Mouse (Mus musculus) bone marrow macrophage, adult 2 months (primary cell): ENCODE data around the gene Gpatch4. TPM values are rescaled to one million over a fixed set of nuclear protein-coding genes. Genes with fewer than 3 reads are reported as not detected.

Experiments used
- H3K27ac ChIP-seq: 2 replicates; pipeline ENCODE4 v1.5.1; 2012; ENCODE audit warnings: low read depth, low read length; ENCODE audit not compliant: insufficient read depth
- H3K4me1 ChIP-seq: 2 replicates; pipeline ENCODE4 v1.6.1; 2012; ENCODE audit warnings: low read length; ENCODE audit not compliant: control insufficient read depth, insufficient read depth
- H3K4me3 ChIP-seq: 2 replicates; pipeline ENCODE4 v1.5.1; 2012; ENCODE audit warnings: mild to moderate bottlenecking, low read length, moderate library complexity; ENCODE audit not compliant: insufficient read depth
- CTCF ChIP-seq: IDR thresholded peaks from 2 replicates; pipeline ENCODE4 v1.5.1; 2012; ENCODE audit warnings: low read depth, mild to moderate bottlenecking, low read length, moderate library complexity
- POLR2A ChIP-seq: IDR thresholded peaks from 2 replicates; pipeline ENCODE4 v1.6.1; 2012; ENCODE audit warnings: mild to moderate bottlenecking, low read depth, low read length, borderline replicate concordance
- polyA plus RNA-seq: library from polyadenylated mRNA; stranded (reverse); fragments of >200 nt; gene quantifications from 2 replicates; pipeline ENCODE4 v1.2.4, GENCODE M21; 2012; ENCODE audit not compliant: missing spikeins, insufficient read depth, insufficient read length

The Gpatch4 gene
- 7.9 and 8.4 TPM in 2 replicates for polyA plus RNA-seq

DNA sequence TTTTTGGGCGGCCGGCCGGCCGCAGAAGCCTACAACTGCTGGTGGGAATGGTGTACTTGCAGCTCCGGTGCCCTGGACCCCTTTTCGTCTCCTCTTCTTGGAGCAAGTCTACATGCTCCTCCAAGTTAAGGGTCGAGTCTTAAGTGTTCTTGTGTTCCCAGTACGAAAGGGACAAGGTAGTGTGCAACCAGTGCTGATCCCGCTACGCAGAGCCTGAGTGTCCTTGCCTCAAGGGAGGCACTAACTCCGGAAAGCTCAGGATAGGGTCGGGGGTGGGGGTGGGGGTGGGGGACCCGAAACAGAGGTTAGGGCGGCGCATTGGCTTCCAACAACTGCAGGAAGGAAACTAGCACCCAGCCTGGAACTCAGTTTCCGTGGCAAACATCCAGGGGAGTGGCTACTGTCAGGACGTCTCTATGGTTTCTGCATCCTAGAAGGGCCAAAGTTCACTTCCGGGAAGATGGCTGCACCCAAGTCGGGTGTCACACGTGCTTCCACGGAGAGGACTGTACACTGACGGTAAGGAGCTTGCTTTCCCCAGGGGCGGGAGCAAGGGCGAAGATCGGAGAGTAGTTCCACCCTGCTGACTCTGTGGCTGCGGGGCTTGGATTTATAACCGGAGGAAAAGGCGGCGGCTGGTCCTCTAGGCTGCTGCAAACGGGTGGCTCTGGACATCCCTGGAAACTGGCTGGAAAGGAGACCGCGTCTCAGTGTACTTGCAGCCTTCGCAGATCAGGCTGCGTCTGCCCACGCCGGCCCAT, at the start of gene Gpatch4:
Gene Gpatch4, plus strand, starts transcription at position 448 of the 761 bp plus-strand sequence.
- Histone ChIP-seq H3K4me3 (peak within 1 kb of the TSS; percentile 97), H3K4me1 (peaks cover 6% of the 10 kb centered on the region; the same call in 1 of the 2 replicates), H3K27ac (peak within 1 kb of the TSS; percentile 25)
- TF ChIP-seq CTCF (peak; percentile 6; the same call in 1 of the 2 replicates), POLR2A (no peak)

DNA sequence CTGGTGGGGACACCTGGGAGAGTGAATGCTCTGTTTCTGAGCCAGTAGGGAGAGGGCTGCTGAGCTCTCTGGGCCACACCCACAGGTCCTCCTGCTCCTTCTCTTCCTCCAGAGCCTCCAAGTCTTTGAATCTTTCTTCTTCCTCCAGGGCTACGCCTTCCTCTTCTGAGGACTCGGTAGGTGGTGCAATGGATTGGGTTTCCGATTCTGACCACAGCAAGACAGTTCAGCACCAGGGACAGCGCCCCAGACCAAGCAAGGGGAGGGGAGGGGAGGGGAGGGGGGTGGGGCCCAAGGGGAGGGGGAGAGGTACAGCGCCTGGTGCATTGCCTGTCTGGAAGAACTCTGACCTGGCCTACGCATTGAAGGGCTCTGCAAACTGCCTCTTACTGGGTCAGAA, 49.5 kb upstream of the Gpatch4 start:
- Histone ChIP-seq H3K4me1 (peaks cover 2% of the 10 kb centered on the region; the same call in 1 of the 2 replicates), H3K27ac (no peak overlapping the region), H3K4me3 (no peak overlapping the region)
- no peak for TF ChIP-seq CTCF
- TF ChIP-seq POLR2A: no peak

DNA sequence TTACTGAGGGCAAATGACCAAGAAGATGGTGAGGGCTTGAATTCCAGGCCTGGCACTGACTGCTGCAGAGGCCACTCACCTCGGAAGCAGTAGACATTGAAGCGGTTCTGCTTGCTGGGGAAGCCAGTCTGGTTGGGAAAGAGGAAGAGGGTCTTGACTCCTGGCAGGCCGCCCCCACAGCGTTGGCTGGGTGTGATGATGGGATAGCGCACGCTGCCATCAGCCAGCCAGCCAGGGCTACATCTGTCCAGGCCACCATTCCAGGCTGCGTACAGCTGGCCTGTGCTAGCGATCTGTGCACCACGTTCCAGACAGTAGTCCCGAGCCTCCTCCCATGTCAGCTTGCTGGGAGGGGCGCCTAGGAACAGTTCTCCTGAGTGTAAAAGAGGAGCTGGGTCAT, 47.6 kb upstream of the Gpatch4 start:
- TF ChIP-seq POLR2A (no peak), CTCF (no peak)
- Histone ChIP-seq H3K4me3 (no peak overlapping the region), H3K4me1 (no peaks in the 10 kb centered on the region), H3K27ac (no peak overlapping the region)

DNA sequence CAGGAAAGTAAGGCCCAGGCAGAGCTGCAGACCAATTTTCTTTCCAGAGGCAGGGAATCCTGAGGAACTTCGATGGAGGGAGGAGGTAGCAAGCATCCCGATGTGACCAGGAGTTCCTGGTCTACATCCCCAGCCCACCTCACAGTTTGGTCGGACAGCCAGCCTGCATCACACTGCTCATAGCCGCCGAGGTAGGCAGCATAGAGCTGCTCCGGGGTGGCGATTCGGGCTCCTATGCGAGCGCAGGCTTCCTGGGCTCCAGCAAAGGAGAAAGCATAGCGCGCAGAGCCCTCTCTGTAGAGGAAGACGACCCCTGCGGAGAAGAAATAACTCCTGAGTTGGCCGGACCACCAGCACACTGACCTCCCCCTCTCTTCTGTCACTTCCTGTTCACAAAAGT, 46.5 kb upstream of the Gpatch4 start:
- Histone ChIP-seq H3K27ac (no peak overlapping the region), H3K4me1 (no peaks in the 10 kb centered on the region), H3K4me3 (no peak overlapping the region)
- TF ChIP-seq CTCF: no peak
- no peak for TF ChIP-seq POLR2A

DNA sequence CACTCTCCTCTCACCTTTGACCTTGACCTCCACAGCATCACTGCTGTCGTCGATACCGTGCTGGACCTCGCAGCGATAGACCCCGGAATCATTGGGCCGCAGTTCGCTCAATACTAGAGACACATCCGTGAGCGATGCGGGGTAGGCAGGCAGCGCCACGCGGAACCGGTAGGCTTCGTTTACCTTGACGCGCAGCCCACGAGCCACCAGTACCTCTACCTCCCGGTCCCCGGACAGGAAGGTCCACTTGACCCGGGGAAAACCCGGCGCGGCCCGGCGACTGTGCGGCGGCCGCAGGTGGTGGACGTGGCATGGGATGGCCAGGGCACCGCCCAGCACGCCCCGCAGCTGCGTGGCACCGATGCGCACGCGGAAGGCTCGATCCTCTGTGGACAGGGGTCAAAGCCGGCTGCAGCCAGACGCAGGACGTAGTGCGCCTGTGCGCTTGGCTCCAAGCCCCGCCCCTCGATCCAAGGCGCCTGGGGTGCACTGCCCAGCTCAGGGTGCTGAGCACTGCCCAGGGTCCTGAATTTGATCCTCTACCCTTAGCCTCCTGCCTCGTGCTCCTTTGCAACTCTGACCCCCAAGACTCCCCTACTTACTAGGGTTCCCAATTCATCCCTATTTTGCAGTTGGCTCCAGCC, 45.8 kb upstream of the Gpatch4 start:
- Histone ChIP-seq H3K4me3 (peak overlapping the region; percentile 22; the same call in 1 of the 2 replicates), H3K4me1 (no peaks in the 10 kb centered on the region), H3K27ac (no peak overlapping the region)
- TF ChIP-seq CTCF (no peak), POLR2A (no peak)

DNA sequence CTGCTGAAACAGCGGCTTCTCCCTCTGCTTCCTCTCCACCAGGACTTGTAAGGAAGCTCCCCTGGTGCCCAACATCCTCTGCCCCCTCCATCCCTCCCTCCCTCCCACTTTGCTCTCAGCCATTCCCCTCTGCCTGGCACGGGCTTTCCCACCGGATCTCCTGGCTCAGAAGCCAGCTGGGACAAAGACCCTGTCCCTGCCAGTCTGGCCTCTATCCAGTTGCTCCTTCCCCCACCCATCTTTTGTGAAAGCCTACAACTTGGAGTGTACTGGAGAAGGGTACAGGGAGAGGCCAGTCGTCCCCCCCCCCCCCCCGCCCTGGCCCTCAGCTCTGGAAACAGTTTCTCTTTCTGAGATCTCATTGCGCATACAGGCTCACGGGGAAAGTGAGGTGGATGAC, 44.2 kb upstream of the Gpatch4 start:
- no peak overlapping the region for H3K27ac ChIP-seq
- TF ChIP-seq POLR2A (no peak), CTCF (no peak)
- H3K4me1 ChIP-seq: no peaks in the 10 kb centered on the region
- H3K4me3 ChIP-seq: no peak overlapping the region

DNA sequence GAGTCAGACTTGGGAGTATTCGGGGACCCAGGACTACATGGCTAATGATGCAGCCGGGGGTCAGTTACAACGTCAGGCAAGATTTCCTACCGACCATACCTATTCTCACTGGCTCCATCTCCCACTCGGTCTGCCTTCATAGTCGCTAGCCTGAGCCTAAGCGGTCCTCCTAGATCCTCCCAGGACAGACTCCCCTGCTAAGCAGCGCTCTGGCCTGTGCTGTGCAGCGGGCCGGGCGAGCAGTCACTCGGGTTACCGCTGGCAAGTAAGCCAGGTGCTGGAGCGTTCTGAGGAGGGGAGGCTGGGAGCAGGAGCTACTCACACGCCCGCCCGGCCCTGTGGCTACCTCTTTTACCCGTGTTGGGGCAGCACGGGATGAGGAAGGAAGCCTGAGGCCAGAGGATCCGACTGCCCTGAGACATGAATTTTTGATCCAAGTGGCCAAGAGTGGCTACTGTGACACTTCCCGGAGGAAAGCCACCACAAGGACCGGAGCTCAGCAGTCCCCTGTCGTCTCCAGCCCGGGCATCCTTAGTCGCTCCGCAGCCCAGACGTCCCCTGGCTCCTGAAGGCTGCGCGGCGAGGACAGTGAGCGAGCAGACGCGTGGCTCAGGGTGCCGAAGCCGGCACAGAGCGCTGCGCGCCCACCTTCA, 43.5 kb upstream of the Gpatch4 start:
- no peak overlapping the region for H3K4me3 ChIP-seq

DNA sequence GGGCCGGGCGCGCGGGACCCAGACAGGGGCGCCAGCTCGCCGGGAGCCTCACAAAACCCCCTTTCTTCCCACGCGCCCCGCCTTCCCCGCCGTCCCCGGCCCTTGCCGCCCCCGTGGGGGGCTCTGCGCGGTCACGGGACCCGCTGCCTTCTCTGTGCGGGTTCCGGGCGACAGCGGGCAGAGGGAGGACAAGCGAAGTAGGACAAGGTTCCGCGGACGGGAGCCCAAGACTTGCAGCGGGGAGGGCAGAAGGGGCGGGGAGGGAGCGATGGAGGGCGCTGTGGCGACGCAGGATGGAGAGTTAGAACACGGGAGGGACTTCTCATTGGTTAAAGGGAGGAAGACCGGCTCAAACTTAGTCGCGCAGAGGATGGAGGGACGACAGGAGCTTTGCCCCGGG, 42.7 kb upstream of the Gpatch4 start, which contains the start of gene Bcan:
Gene Bcan, minus strand, starts transcription at position 50 of the 400 bp plus-strand sequence.
- no peak for TF ChIP-seq CTCF
- no peak for TF ChIP-seq POLR2A
- no peak within 1 kb of the TSS for H3K27ac ChIP-seq
- peak within 1 kb of the TSS; percentile 10; the same call in 1 of the 2 replicates for H3K4me3 ChIP-seq
- no peaks in the 10 kb centered on the region for H3K4me1 ChIP-seq

More for the DNA sequence above, 43.5 kb upstream of the Gpatch4 start:
- TF ChIP-seq POLR2A (no peak), CTCF (no peak)
- H3K27ac ChIP-seq: no peak overlapping the region
- no peaks in the 10 kb centered on the region for H3K4me1 ChIP-seq

DNA sequence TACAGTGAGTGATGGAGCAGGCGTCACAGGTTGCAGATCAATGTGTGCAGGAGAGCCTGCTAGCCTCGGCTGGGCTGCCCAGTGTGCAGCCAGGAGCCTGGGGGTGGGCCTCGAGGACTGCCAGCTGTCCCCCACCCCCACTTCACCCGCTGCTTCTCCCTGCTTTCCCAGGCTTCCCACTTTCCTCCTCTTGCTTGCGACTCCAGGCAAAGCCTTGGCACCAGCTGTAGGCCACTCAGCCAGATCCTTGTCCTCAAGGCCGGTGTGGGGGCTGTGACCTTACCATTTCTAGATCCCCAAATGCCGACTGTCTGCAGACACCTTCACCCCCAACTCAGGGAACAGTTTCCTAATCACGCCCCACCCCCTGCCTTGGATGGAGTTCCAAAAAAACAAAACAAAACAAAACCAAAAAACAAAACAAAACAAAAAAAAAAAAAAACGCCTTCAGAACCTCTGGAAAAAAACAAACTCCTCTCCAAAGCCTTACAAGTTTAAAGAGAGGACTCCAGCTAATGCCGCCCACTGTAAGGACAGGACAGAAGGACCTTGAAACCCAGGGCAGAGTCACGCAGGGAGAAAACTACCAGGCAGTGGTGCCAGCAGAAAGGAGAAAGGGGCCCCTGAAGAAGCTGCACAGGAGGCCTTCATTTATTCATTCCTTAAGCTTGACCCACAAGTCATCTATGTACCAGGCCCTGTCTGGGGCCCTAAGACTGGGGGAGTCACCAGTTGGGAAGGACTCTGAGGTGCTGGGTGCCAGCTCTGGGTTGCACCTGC, 41.9 kb upstream of the Gpatch4 start:
- no peak overlapping the region for H3K4me3 ChIP-seq
- TF ChIP-seq CTCF: no peak
- no peak overlapping the region for H3K27ac ChIP-seq
- H3K4me1 ChIP-seq: no peaks in the 10 kb centered on the region
